Mouse (Mus musculus): Measurements from ENCODE around the gene Tex19.1.

- TF ChIP-seq CTCF (IDR thresholded peaks at IDR 0.05; ENCODE audit: low read depth) (no peak), EP300 (IDR thresholded peaks at IDR 0.05; ENCODE audit: low read depth) (no peak)
These were observed at the start of gene Tex19.1 for GRCm38 (mm10) chr11:121145865-121146264.

All from heart, postnatal 0 days (tissue).